Mouse (Mus musculus): ENCODE measurements around the gene Sik3.
"Not testable (repeated sequence)": the region's sequence is repeated elsewhere in the genome, so short reads cannot be mapped to it uniquely, and the experiment has no call there.

Sik3 gene

DNA sequence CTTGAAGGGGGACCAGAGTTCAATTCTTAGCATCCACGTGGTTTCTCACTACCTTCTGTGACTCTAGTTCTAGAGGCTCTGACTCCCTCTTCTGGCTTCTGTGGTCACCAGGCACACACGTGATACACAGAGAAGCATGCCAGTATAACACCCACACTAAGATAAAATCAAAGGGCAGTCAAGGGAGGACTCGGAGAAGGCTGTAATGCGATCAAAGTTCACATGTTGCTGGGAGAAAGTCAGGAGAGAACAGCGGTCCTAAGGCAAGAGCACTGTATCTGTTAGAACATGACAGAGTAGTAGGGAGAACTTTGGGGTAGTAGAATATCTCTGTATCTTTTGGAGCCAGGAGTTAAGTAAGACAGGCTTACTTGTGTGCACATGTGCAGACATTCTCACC, 136.8 kb downstream of the Sik3 start:
- DNase-seq (ENCODE audit: extremely low read depth, low read depth, low spot score) = peak; percentile 86

DNA sequence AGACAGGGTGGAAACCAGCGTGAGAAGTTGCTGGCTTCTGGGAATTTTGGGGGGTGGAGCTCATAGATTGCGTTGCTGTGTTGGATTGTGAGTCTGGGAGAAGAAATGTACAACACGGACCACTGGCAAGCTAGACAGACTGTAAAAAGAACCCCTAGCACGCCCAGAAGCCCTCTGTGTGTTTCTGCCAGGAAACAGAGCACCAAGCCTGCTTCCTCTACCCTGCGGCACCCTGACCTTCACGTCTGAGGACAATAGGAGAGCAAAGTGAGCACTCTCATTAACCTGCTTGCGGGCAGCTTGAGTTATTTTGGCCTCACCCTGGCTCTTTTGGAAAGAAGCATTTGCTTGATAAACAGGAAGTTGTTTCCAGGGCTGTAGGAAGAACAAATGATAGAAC, 137.5 kb downstream of the Sik3 start:
- DNase-seq (ENCODE audit: extremely low read depth, low read depth, low spot score) = peak; percentile 28

DNA sequence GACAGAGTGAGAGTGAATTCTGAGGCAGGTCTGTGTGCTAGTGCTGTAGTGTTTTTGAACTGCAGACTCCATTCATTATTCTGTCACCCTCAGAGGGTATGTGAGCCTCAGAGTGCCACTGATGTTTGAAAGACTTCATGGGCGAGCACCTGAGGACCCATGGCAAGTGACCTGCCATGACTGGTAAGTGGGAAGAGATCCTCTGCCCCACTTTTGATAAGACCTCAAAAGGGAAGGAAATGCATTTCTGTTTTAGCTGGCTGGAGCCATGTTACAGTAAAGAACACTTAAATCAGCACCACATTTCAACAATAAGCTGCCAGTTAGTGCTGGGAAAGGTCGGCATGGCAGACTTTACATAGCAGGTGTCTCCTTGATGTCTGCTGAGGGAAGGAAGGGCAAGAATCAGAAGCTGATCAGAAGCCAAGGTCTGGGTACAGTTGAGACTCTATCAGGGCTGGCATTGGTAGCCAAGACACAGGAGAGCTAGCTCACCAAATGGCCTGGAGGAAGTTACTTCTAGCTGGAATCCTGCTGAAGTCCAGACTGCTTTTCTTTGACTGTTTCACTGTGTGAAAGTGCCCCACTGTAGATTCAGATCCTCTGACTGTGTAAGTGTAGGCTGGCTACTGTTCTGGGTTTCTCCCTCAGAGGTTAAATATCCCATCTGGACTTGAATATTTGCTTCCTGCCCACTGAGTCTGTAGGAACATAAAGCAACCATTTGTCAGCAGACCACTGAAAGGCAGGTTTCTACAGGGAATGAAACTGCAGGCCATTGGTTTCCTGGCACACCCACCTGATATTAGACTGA, 138.5 kb downstream of the Sik3 start:
- no peak for DNase-seq (ENCODE audit: extremely low read depth, low read depth, low spot score)

DNA sequence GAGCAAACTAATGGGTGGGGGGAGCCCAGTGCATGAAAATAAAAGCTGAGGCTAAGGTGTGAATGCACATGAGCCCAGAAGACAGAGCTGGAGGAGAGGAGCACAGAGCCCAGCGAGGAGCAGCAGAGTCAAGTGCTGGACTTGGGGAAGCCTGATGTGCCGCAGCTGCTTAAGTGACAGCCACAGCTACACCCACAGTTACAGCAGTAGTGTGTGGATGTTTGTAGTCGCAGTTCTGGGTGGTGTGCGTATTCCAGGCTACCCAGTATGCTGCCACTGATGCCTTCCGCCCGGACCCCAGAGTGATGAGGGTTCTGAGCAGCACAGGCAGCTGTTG, 139.1 kb downstream of the Sik3 start:
- DNase-seq (ENCODE audit: extremely low read depth, low read depth, low spot score) = no peak

DNA sequence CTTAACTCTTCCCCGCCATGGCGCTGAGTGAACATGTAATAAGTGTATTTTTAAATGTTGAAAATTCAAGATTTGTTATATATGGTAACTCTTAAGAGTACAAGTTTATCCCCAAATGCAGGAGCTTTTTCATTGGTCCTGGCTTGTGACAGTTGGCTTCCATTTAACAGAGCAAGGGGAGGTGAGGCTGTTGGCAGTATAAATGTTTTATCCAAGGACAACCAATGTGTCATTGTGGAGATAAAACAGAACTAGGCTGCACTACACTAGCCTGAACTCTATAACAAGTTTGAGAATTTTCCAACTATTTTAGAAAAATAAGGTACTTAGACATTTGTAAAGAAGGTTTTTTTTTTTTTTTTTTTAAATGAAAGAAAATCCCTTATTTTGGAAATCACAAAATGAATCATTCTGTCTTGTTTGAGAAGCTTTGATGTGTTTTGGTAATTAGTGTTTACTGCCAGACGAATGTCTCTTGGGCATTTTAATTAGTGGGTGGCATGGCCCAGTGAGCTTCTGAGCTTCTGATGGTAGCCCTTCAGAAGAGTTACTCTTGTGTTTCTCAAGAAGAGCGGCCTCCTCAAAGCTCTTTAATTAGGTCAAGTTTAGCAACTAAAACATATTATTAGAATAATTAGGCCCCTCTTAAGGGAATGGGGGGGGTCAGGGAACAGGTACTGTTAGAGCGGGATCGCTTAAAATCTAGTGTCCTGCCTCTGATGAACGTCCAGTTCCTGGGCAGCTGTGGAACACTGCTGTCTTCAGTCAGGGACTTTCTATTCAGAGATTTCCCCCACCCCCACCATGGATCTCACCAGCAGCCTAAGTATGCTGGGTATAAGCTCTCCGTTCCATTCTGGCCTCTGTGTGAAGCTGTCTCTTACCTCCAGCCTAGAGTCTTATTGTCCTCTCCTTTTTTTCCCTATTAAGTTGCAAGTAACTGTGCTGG, 139.7 kb downstream of the Sik3 start:
- no peak for DNase-seq (ENCODE audit: extremely low read depth, low read depth, low spot score)

DNA sequence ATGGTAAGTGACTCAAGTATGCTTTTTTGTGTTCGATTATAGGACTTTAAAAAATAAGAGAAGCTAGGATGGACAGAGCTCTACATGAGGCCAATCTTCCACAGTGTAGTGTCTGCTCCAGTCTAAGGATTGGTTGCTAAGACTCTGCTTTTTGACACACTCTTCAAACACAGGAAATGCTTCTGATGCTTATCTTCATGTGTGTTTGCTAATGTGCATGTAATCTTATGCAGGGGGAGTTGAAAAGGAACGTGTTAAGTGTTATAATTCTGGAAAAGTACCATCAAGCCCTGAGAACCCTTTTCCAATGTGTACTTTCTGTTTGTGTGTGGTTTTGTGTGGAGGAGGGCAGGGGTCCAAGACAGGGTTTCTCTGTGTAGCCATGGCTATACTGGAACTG, 141.8 kb downstream of the Sik3 start:
- no peak for DNase-seq (ENCODE audit: extremely low read depth, low read depth, low spot score)

DNA sequence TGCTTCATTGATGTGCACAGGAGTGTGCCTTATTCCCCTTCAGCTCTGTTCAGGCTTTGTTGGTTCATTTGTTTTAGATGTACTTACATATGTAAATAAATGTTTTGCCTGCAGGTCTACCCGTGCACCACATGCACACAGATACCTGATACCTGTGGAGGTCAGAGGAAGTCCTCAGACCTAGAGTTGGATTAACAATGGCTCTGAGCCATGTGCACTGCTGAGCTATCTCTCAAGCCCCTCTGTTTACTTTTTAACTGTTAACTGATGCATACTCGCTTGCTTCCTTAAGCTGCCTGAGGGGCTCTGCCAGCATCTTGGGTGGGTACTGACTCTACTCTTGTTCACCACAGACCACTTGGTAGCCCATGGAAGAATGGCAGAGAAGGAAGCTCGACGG, 142.4 kb downstream of the Sik3 start:
- no peak for DNase-seq (ENCODE audit: extremely low read depth, low read depth, low spot score)

DNA sequence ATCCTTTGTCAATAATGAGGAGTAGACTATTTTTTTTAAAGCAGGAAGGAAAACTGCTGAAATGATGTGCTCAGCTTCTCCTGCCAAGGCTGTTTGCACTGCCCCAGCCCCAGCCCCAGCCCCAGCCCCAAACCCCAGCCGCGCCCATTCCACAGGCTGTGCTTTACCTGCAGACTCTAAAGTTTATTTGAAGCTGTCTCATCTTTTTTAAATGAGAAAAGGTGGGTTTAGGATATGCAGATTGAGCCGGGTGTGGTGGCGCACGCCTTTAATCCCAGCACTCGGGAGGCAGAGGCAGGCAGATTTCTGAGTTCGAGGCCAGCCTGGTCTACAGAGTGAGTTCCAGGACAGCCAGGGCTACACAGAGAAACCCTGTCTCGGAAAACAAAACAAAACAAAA, 143.2 kb downstream of the Sik3 start:
- not testable (repeated sequence) for DNase-seq (ENCODE audit: extremely low read depth, low read depth, low spot score)

DNA sequence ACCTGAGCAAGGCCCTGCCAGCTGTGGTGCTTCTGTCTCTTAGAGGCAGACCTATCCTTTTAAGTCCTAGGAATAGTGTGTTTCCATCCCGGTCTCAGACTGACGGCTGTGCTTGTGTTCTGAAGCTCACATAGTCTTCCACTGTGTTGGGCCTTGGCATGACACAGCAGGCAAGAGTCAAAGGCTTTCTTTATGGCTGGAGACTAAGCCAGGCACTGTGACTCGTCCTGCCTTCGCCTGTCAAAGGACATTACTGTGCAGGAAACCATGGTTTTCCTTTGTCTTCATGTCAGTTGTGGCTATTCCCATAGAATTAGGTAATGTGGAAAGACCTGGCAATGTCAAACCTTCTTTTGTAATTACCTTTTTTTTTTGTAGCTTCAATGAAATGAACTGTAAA, 144.1 kb downstream of the Sik3 start:
- DNase-seq (ENCODE audit: extremely low read depth, low read depth, low spot score) = no peak

DNA sequence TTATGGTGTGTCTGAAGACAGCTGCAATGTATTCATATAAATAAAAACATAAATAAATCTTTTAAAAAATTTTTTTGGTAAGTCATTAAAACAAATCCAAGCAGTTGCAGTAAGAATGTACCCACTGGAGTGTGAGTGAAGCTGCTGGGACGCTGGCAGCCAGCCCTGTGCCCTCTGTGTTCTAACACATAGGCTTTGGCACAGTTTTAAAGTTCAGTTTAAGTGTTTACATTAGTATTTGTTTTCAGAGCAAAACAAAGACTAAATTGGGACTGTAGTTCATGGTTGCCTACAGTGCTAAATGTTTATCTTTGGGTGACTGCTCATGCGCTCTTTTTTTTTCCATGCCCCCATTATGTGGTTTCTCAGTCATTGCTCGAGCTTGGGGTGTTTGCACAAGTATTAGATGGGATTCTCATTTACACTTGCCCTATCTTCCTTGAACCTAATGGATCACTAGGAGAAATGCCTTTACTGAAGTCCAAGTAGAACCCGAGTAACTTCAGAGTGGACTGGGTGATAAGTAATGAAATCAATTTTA, 145.7 kb downstream of the Sik3 start:
- DNase-seq (ENCODE audit: extremely low read depth, low read depth, low spot score) = no peak

DNA sequence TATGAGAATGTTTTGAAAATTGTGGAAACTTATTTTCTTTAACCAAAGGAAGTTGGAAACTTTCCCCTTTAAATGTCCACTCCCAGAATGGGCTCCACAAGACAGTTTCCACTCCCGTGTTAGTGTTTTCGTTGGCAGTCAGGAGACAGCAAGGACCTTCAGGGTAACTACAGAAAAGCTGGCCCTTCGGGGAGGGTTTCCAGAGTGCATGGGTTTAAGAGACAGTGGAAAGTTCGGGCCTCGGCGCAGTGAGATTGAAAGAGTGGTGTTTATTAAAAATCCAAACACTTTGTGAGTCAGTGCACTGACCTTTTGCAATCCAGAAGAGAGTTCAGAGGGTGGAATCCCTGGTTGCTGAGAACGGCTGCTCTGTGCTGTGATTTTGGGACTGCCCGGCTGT, 150.8 kb downstream of the Sik3 start:
- no peak for DNase-seq (ENCODE audit: extremely low read depth, low read depth, low spot score)

DNA sequence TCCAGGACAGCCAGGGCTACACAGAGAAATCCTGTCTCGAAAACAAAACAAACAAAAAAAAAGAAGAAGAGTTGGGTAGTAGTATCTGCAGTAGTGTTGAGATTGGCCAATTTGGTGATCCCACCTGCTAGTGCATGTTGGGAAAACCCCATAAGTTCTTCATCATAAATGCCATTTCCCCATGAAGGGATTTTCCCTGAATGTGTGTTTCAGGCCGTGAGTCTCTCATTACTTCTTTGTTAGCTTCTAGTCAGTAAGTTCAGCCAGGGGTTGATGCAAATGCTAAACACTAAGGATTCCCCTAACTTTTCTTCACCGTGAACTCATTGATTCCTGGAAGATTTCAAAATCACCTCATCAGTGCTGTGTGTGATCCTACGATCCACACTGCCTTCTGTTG, 156.2 kb downstream of the Sik3 start:
- no peak for DNase-seq (ENCODE audit: extremely low read depth, low read depth, low spot score)

DNA sequence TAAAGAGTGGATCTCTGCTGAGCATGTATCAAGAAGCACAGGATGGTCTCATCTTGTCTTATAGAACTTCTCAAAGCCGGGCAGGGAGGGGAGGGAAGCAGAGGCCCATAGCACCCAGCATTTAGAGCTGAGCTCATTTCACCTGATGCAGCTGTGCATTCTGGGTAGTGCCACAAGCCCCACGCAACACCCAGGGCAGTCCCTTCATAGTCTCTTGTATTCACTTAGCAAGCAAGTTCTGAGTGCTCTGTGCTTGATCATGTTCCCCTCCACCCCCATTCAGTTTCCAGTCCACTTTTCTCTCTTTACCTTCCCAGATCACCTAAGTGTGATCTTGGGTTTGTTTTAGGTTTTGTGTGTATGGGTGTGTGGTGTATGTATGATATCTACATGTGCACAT, 159.6 kb downstream of the Sik3 start:
- no peak for DNase-seq (ENCODE audit: extremely low read depth, low read depth, low spot score)

DNA sequence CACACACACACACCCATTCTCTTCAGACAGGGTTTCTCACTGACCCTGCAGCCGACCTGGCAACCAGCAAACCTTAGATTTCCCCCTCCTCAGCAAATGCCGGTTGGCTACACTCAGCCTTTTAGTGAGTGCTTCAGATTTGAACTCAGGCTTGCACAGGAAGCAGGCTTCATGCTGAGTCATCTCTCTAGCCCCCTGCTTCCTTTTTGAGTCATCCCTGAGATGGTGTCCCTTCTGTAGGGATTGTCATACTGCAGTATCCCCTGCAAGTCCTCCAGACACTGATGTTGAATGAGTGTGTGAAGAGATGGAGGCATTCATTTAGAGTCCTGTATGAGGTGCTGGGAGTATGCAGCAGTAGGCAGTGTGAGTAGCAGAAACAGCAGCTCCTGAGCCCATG, 160.3 kb downstream of the Sik3 start:
- no peak for DNase-seq (ENCODE audit: extremely low read depth, low read depth, low spot score)

DNA sequence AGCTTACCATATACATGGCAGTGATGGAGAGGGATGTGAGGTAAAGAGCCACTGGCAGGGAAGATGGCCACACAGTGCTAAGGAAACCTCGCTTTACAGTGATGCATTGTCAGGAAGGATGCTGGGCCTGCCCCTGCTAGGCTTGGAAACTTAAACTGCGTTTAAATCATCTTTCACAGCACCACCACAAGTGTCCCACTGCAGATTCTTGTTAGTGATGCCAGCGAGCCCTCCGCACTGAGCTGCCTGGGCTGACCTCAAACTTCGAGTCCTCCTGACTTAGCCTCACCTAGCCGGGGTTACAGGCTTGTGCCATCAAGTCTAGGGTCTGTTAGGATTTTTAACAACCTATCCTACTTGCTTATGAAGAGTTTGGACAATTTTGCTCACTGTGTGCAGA, 161.3 kb downstream of the Sik3 start:
- no peak for DNase-seq (ENCODE audit: extremely low read depth, low read depth, low spot score)

DNA sequence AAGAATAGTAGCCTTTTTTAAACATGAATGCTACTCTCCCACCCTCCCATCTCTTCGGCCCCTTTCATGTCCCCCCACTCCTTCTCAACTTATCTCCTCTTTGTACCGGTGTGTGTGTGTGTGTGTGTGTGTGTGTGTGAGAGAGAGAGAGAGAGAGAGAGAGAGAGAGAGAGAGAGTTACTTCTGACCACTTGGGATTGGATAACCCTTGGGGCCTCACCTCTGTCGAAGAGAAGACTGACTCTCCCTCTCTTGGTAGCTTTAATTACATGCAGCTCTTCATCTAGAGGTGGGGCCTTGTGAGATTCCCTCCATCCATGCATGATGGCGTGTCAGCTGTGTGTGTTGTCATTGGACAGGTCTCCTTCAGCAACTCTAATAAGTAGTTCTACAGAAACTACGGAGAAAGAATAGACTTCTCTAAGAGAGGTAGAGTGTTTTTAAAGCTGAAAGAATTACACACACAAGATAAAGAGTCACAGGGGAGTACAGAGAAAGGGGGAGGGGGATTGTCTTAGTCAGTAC, 162.2 kb downstream of the Sik3 start:
- DNase-seq (ENCODE audit: extremely low read depth, low read depth, low spot score) = no peak

DNA sequence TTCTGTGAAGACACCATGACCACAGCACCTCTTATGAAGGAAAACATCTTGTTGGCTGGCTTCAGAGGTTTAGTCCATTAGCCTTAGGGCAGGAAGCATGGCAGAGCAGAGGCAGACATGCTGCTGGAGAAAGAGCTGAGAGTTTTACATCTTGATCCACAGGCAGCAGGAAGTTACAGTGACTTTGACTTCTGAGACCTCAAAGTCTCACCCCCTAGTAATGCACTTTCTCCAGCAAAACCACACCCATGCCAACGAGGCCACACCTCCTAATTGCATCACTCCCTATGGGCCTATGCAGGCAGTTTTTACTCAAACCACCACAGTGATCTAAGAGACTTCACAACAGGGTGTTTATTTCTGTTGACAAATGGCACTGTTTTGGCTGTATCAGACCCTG, 162.7 kb downstream of the Sik3 start:
- no peak for DNase-seq (ENCODE audit: extremely low read depth, low read depth, low spot score)

DNA sequence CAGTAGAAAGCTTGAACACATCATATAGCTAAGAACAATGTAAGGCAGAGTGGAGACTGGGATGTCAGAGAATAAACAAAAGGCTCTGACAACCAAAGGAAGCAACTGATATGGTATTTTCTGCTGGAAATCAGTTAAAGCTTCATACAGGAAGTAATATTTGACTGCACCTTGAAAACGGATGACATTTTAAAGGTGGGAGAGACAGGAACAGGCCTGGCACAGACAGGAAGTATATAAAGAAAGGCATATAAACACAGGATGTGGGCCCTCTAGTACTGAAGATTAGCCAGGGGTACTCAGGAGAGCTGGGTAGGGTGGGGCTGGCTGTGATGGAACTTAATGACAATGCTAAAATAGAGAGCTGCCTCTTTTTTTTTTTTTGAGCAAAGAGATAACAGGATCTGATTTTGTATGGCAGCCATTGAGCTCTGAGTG, 163.3 kb downstream of the Sik3 start:
- DNase-seq (ENCODE audit: extremely low read depth, low read depth, low spot score) = no peak

DNA sequence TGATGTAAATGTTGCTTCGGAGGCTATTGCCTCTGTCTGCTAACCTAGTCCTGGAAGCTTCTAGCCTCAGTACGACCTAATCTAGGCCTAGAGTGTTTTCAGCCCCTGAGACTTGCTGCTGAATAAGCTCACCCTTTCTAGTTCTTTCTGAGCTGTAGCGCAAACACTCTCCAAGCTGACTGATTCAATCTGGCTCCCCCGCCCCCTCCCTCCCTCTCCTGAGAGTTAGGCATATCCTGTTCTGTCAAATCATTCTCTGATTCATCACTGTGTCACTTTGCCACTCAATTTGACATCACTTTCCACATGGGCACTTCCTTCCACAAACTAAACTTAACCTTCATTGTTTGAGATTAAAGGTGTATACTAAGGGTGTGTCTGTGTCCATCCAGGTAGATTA, 164.0 kb downstream of the Sik3 start:
- DNase-seq (ENCODE audit: extremely low read depth, low read depth, low spot score) = no peak

DNA sequence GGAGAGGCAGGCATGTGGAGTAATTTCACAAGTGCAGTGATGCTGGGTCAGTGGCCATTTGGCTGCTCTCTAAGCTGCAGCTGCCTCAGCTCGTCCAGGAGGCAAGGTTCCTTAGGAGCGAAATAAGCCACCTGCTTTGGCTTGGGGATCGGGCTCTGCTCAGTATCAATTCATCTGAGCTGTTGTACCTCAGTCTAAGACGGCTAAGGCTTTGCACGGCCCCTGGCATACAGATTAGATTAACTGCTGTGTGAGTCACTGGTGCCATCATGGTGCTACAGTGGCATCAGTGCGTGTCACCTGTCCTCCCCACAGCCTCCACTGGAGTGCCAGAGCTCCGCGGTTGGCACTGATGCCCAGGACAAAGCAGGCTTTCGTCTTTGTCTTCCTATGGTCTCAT, 166.0 kb downstream of the Sik3 start:
- DNase-seq (ENCODE audit: extremely low read depth, low read depth, low spot score) = no peak

DNA sequence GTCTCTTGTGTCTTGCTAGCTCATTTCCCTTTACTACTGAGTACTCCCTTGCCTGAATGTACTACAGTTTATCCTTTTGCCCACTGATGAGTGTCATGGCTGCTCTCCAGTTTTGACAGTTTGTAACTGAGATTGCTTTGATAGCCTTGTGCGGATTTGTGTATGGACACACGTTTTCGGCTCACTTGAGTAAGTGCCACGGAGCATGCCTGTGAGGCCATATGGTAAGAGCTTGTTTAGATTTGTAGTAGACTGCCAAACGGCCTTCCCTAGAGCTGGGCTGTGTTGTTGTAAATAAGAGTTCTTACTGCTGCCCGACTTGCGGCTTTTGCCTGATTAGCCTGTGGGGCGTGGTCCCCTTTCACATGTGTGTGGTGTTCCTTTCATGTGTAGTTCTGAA, 168.7 kb downstream of the Sik3 start:
- no peak for DNase-seq (ENCODE audit: extremely low read depth, low read depth, low spot score)

DNA sequence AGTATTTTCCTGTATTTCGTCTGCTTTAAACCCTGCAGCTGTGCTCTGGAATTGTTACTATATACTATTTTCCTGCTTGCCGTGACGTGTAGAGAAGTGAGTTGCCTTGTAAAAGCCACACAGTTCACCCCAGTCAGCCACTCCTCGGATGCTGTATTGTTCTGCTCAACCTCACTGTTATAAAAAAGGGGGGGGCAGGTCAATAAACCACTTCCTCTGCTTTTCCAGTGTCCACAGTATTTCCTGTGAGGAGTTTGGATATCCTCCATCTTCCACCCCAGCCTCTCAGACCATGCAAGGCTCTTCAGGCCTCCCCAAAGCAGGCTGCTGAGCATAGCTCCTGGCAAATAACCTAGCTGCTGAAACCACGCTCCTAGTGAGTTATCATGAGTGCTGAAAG, 171.9 kb downstream of the Sik3 start:
- no peak for DNase-seq (ENCODE audit: extremely low read depth, low read depth, low spot score)

Data from fat pad, adult 2 months (tissue).